Mouse (Mus musculus): Measurements from ENCODE around the gene Klhdc3.

Gene Klhdc3

DNA sequence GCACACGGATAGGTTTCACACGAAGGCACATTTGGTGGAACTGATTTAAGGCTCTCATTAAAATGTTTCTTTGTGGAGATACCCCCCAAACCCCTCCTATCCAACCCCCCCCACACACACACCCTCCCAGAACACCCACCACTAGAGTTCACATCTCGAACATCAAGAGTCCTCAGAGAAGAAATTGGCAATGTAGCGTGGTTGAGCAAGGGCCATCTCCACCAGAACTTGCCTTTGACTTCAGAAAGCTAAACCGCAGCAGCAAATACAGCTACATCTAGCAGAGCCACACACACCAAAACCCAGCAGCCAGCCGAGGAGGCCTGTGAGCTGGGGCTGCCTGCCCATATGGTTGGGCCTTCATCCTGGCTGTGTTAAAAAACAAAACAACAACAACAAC, 53.3 kb downstream of the Klhdc3 start:
- in situ Hi-C loops (cut with MboI, MseI): loop anchor here (5.0 kb wide), 1 partner anchor 85 kb away; no protein-coding TSS in a partner anchor

DNA sequence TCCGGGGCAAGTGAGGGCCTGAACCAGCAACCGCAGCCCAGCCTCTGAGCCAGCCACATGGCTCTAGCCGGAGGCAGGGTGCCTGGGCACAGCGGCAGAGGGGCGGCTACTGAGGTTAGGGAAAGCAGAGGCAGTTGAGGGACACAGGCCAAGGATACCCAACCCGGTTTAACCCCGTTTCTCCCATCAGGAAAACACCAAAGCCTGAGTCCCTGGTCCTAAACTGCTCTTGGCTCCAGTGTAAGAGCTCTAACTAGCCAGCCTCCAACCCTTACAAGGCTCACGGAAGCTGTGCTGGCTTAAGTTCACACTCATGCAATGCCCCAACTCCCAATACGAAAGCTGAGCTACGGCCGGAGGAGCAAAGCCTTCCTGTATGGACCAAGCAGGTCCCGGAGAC, 56.1 kb downstream of the Klhdc3 start:
- in situ Hi-C loops (cut with MboI, MseI): no loop called here

Measured in T-helper 2 cell (primary cell).